Mouse (Mus musculus) embryonic facial prominence, embryonic 13.5 days (tissue): Measurements from ENCODE around the gene Baz1b. TPM values are rescaled to one million over a fixed set of nuclear protein-coding genes. Genes with fewer than 3 reads are reported as not detected.

Experiments
- ATAC-seq: fragments of 200-750 bp; cut with Nextera tagmentation; 2 replicates; pipeline ENCODE4 v1.8.0; 2017; ENCODE audit warnings: low read depth; ENCODE audit not compliant: insufficient number of reproducible peaks, insufficient read depth, low FRiP score, low TSS enrichment
- H3K27ac ChIP-seq: fragments of 300-500 bp; sonication (generic); 2 replicates; pipeline ENCODE4 v1.5.1; 2015; ENCODE audit warnings: moderate library complexity, mild to moderate bottlenecking, inconsistent platforms
- H3K27me3 ChIP-seq: fragments of 300-500 bp; sonication (generic); 2 replicates; pipeline ENCODE4 v1.6.1; 2015; ENCODE audit warnings: mild to moderate bottlenecking, inconsistent platforms
- H3K36me3 ChIP-seq: fragments of 300-500 bp; sonication (generic); 2 replicates; pipeline ENCODE4 v1.6.1; 2015; ENCODE audit warnings: mild to moderate bottlenecking, inconsistent platforms
- H3K4me1 ChIP-seq: fragments of 300-500 bp; sonication (generic); 2 replicates; pipeline ENCODE4 v1.6.1; 2015; ENCODE audit warnings: inconsistent platforms
- H3K4me2 ChIP-seq: fragments of 300-500 bp; sonication (generic); 2 replicates; pipeline ENCODE4 v1.6.1; 2015; ENCODE audit warnings: moderate library complexity, mild to moderate bottlenecking, inconsistent platforms
- H3K4me3 ChIP-seq: fragments of 300-500 bp; sonication (generic); 2 replicates; pipeline ENCODE4 v1.5.1; 2015; ENCODE audit warnings: mild to moderate bottlenecking, inconsistent platforms
- H3K9ac ChIP-seq: fragments of 300-500 bp; sonication (generic); 2 replicates; pipeline ENCODE4 v1.6.1; 2015; ENCODE audit warnings: mild to moderate bottlenecking, inconsistent platforms
- H3K9me3 ChIP-seq: fragments of 300-500 bp; sonication (generic); 2 replicates; pipeline ENCODE4 v1.6.1; 2016; ENCODE audit warnings: inconsistent platforms
- WGBS: fragments of 180-500 bp; shearing (Covaris S2); methylation state at CpG from one replicate; pipeline ENCODE4 v1.1.7; 2015; ENCODE audit warnings: mixed read lengths; 5-methylcytosine and 5-hydroxymethylcytosine counted together
- polyA plus RNA-seq: library from polyadenylated mRNA; unstranded; fragments of >200 nt; fragmentation: Nextera tagmentation; extraction: Ambion mirVana; gene quantifications from 2 replicates; pipeline ENCODE4 v1.2.1, GENCODE M21; 2015

Baz1b gene
- polyA plus RNA-seq, 1 experiment from 2014 or later: 54.7 TPM

DNA sequence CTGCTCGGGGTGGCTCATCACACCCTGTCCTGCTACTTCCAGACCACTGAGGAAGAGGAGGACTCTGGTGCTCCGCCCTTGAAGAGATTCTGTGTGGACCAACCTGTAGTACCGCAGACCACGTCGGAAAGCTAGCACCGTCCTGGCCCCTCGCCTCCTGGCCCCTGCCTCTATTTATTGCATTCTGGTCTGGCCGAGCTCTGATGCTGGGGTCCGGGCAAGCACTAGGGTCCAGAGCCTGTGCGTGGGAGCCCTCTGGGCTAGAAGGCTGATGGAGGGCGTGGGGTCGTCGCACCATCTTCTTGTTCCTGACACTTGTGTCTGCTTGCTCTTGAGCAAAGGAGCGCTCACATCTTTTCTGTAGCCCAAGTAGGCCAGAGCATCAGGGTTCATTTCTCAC lies 6.3 kb upstream of the Baz1b start:
- Histone ChIP-seq H3K27me3 (no peaks in the 10 kb centered on the region), H3K4me2 (no peak overlapping the region), H3K36me3 (peaks cover 65% of the 10 kb centered on the region), H3K9me3 (0 out of 2 replicates have a peak, but pooled peaks cover 5% of the 10 kb centered on the region), H3K9ac (peak overlapping the region; percentile 16; the same call in 1 of the 2 replicates), H3K27ac (no peak overlapping the region), H3K4me1 (no peaks in the 10 kb centered on the region), H3K4me3 (no peak overlapping the region)
- 95% methylated on average over 14 of the region's 14 CpGs for WGBS
- ATAC-seq: no peak

DNA sequence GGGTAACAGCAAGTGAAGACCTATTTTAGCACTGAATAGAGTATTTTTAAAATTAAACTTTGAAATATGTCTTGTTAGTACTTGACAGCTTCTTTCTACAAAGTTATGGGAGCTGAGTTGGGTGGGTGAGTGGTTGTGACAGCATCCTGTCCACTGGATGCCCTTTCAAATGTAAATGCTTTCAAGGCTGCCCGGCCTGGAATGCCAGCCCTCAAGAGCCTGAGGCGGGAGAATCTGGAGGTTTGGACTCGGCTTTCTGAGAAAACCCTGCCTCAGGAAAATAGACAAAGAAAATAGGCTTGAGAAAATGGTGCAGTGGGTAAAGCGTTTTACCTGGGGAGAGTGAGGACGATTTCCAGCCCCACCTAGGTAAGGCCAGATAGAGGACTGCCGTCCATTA lies 5.3 kb upstream of the Baz1b start:
- WGBS: 79% methylated on average over 6 of the region's 6 CpGs
- no peak overlapping the region for H3K9ac ChIP-seq
- H3K27me3 ChIP-seq: no peaks in the 10 kb centered on the region
- no peak for ATAC-seq
- 0 out of 2 replicates have a peak, but pooled peaks cover 5% of the 10 kb centered on the region for H3K9me3 ChIP-seq
- no peaks in the 10 kb centered on the region for H3K4me1 ChIP-seq
- H3K4me3 ChIP-seq: no peak overlapping the region
- peaks cover 61% of the 10 kb centered on the region for H3K36me3 ChIP-seq
- no peak overlapping the region for H3K4me2 ChIP-seq
- H3K27ac ChIP-seq: no peak overlapping the region

DNA sequence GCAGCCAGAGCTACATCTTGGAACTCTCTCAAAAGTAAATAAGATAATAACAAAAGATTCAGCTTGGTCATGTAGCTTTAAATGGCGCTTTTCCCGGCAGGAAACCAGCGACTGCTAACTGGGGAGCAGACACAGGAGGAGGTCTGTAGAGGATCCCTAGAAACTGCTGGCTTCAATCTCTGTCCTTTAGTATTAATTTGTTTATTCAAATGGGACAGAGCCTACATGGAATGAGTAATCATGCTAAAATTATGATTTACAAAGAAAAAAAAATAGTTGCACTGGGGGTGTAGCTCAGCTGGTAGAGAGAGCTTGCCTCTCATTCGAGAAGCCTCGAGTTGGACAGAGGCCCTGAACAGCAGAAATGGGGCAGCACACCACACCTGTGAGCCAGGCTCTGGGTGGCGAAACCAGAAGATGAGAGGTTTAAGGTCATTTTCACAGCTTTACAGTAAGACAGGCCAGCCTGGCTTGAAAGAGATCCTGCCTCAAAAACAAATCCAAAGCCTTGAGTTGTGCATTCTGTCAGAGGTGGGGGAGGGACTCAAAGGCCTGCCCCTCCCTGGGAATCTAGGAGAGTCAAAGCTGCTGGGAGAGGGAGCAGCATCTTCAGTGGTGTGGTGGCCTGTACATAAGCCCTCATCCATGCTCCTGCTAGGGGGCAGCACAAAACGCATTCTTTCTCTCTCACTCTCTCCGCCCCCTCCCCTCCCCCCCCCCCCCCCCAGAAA lies 3.8 kb upstream of the Baz1b start:
- Histone ChIP-seq H3K4me3 (no peak overlapping the region), H3K4me2 (no peak overlapping the region), H3K27ac (no peak overlapping the region; the same call in 1 of the 2 replicates), H3K4me1 (no peaks in the 10 kb centered on the region), H3K36me3 (peaks cover 48% of the 10 kb centered on the region), H3K9ac (no peak overlapping the region), H3K27me3 (no peaks in the 10 kb centered on the region), H3K9me3 (0 out of 2 replicates have a peak, but pooled peaks cover 5% of the 10 kb centered on the region)
- ATAC-seq: no peak
- 60% methylated on average over 8 of the region's 8 CpGs for WGBS

DNA sequence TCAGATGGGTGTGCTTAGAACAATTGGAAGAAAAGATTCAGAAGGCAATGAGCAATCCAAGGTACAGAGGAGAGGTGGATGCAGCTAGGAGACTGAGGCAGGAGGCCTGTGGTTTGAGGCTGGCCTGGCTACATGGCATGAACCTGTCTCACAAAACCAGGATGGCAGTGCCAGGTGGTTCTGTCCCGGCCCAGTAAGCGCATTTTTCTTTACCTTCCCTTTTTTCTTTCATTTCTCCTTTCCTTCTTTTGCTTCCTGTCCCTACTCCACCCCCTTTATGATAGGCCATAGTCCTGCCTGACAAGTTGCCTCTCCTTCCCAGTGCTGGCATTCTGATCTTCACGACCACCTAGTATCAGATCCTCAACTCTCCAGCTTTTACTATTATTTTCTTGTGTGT lies 2.0 kb upstream of the Baz1b start:
- no peak overlapping the region for H3K4me3 ChIP-seq
- peaks cover 40% of the 10 kb centered on the region for H3K36me3 ChIP-seq
- no peaks in the 10 kb centered on the region for H3K27me3 ChIP-seq
- H3K4me2 ChIP-seq: no peak overlapping the region
- WGBS: 92% methylated on average over 3 of the region's 3 CpGs
- H3K9ac ChIP-seq: no peak overlapping the region
- H3K4me1 ChIP-seq: peaks cover 15% of the 10 kb centered on the region
- no peak overlapping the region for H3K27ac ChIP-seq
- H3K9me3 ChIP-seq: 0 out of 2 replicates have a peak, but pooled peaks cover 5% of the 10 kb centered on the region
- ATAC-seq: no peak

DNA sequence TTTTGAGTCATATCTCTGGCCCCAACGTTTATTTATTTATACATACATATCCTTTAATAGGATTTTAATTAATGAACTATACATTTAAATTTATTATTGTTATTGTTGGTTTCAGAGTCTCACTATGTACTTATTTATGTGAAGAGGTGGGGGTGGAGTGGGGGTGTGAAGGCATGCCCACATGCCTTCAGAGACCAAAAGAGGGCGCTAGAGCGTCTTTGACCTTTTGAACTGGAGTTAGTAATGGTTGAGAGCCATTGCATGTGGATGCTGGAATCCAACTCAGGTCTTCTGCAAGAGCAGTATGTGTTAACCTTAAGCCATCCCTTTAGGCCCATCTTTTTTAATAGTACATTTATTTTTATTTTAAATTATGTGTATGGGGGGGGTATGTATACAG lies 1.5 kb upstream of the Baz1b start:
- peaks cover 36% of the 10 kb centered on the region for H3K36me3 ChIP-seq
- peaks cover 19% of the 10 kb centered on the region for H3K4me1 ChIP-seq
- H3K27ac ChIP-seq: peak overlapping the region; percentile 97; the same call in 1 of the 2 replicates
- 0 out of 2 replicates have a peak, but pooled peaks cover 5% of the 10 kb centered on the region for H3K9me3 ChIP-seq
- H3K4me2 ChIP-seq: 0 out of 2 replicates have a peak overlapping the region, but pooled peaks have one; percentile 62
- no peak for ATAC-seq
- H3K27me3 ChIP-seq: no peaks in the 10 kb centered on the region
- no peak overlapping the region for H3K4me3 ChIP-seq
- H3K9ac ChIP-seq: no peak overlapping the region
- 41% methylated on average over 3 of the region's 3 CpGs for WGBS

DNA sequence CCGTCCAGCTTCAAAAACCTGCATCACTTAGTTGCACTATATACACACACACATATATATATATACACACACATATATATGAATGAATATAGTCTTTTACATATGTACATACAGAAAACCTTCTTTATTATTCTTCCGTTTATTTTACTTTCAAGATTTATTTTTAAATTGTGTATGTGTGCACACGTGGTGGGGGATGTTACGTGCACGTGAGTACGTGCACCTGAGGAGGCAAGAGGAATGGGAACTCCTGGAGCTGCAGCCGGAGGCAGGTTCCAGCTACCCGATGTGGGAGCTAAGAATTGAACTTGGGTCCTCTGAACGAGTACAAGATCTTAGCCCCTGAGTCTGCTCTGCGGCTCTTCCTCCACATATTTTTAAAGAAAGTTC lies 838 bp upstream of the Baz1b start:
- Histone ChIP-seq H3K36me3 (peaks cover 32% of the 10 kb centered on the region), H3K27ac (peak overlapping the region; percentile 97), H3K27me3 (no peaks in the 10 kb centered on the region), H3K9me3 (0 out of 2 replicates have a peak, but pooled peaks cover 5% of the 10 kb centered on the region), H3K4me2 (peak overlapping the region; percentile 62), H3K4me3 (peak overlapping the region; percentile 100), H3K4me1 (peaks cover 19% of the 10 kb centered on the region), H3K9ac (peak overlapping the region; percentile 99)
- no peak for ATAC-seq
- 21% methylated on average over 10 of the region's 10 CpGs for WGBS

DNA sequence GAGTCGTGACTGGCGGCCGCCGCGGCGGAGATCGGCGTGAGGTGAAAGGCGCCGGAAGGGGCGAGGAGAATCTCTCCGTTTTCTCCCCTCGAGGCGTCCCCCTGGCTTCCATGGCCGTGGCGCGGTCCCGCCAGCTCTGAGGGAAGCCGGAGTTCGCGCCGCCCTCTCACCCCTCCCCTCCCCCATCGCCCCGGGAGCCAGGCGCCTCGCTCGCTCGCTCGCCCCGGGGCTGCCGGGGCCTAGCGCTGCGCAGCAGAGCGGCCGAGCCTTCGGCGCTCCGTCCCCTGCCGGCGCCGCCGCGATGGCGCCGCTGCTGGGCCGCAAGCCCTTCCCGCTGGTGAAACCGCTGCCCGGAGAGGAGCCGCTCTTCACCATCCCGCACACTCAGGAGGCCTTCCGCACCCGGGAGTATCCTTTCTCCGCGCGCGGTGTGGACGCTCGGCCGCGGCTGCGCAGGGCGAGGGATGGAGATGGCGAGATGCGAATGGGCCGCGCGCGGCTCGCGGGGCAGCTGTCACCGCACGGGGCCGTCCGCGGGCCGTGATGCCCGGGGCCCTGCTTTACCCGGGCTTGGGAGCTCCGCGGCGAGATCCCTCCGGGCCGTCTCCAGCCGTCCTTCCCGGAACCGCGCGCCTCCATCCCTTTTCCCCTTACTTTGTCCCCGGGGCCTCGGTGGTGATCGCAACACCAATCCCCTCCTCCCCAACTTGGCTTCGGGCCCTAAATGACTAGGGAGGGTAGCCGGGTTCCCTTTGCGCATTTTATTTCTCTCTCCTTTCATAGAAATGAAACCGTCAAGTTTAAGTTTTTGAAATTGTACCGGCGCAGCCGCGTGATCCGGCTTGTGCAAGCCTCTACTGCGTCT lies 517 bp downstream of the Baz1b start:
- H3K4me3 ChIP-seq: peak overlapping the region; percentile 100
- H3K36me3 ChIP-seq: peaks cover 24% of the 10 kb centered on the region
- H3K4me2 ChIP-seq: peak overlapping the region; percentile 62
- peak overlapping the region; percentile 99 for H3K9ac ChIP-seq
- peak; percentile 48 for ATAC-seq
- 0 out of 2 replicates have a peak, but pooled peaks cover 5% of the 10 kb centered on the region for H3K9me3 ChIP-seq
- peak overlapping the region; percentile 97 for H3K27ac ChIP-seq
- H3K4me1 ChIP-seq: peaks cover 24% of the 10 kb centered on the region
- no peaks in the 10 kb centered on the region for H3K27me3 ChIP-seq
- under 1% methylated on average over 95 of the region's 102 CpGs for WGBS

DNA sequence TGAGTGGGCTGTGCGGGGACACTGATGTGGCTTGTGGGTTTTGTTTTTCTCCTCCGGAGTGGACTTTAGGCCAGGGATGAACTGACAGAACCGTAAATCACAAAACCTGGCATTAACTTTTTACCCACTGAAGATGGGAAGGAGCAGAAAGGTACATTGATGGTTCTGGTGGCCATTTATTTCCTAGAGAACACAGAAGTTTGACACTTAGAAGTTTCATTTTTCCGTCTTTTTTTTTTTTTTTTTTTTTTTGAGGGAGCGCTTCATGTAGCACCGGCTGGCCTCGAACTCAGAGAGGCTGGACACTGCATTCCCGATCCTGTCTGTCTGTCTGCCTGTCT lies 1.1 kb downstream of the Baz1b start:
- peak overlapping the region; percentile 100 for H3K4me3 ChIP-seq
- H3K4me1 ChIP-seq: peaks cover 27% of the 10 kb centered on the region
- H3K9me3 ChIP-seq: 0 out of 2 replicates have a peak, but pooled peaks cover 5% of the 10 kb centered on the region
- ATAC-seq: no peak
- under 1% methylated on average over 8 of the region's 8 CpGs for WGBS
- H3K36me3 ChIP-seq: peaks cover 21% of the 10 kb centered on the region
- no peaks in the 10 kb centered on the region for H3K27me3 ChIP-seq
- peak overlapping the region; percentile 97 for H3K27ac ChIP-seq
- peak overlapping the region; percentile 62 for H3K4me2 ChIP-seq
- H3K9ac ChIP-seq: peak overlapping the region; percentile 99

DNA sequence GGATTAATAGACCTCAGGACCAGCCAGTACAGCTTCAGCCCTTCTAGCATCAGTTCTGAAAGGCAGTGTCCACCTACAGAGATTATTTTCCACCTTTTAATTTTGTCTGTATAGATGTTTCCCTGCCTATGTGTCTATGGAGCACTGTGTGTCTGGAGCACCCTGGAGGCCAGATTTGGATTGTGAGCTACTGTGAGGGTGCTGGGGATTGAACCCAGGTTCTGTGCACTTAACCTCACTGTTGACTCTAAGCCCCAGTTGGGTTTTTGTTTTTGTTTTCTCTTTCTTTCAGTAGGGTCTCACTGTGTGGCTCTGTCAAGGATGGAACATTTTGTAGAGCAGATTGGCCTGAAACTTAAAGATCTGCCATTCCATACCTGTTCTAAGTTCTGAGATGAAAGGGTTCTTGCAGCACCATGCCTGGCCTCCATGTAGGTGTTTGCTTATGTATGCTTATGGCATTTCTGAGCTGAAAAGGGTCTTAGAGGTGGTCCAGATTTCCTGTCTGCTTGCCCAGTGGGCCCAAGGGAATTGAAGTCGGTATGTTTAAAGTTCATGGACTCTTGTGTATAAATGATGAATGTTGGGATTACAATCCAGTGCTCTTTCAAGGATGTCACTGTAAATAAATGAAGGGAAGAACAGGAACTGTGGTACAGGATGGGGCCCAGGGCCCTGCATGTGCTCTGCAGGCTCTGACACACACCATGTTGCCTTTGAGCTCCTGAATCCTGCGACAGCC lies 2.4 kb downstream of the Baz1b start:
- 50% methylated on average over 2 of the region's 2 CpGs for whole genome bisulfite sequencing
- Histone ChIP-seq H3K27me3 (no peaks in the 10 kb centered on the region), H3K9me3 (0 out of 2 replicates have a peak, but pooled peaks cover 5% of the 10 kb centered on the region), H3K9ac (peak overlapping the region; percentile 99), H3K4me2 (peak overlapping the region; percentile 62), H3K27ac (no peak overlapping the region), H3K4me1 (peaks cover 30% of the 10 kb centered on the region), H3K4me3 (peak overlapping the region; percentile 100), H3K36me3 (peaks cover 19% of the 10 kb centered on the region)
- no peak for ATAC-seq

DNA sequence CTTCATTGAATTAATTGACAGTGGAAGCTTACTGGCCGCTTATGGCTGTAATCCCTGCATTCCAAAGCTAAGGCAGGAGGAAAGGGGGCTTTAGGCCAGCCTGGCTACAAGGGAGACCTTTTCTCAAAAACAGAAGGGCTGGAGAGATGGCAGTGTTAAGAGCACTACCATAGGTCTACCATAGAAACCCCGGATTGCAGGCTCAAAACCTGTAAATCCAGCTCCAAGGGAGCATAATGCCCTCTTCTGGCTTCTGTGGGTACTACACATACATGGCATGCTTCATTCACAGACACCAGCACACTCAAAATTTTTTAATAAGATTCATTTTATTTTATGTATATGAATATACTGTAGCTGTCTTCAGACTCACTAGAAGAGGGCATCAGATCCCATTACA lies 4.6 kb downstream of the Baz1b start:
- no peak overlapping the region for H3K27ac ChIP-seq
- no peak overlapping the region for H3K4me3 ChIP-seq
- H3K4me2 ChIP-seq: no peak overlapping the region
- H3K9me3 ChIP-seq: no peaks in the 10 kb centered on the region
- ATAC-seq: no peak
- no peak overlapping the region for H3K9ac ChIP-seq
- H3K36me3 ChIP-seq: peaks cover 28% of the 10 kb centered on the region
- no peaks in the 10 kb centered on the region for H3K27me3 ChIP-seq
- WGBS: 24% methylated on average over 2 of the region's 2 CpGs
- H3K4me1 ChIP-seq: peaks cover 30% of the 10 kb centered on the region

DNA sequence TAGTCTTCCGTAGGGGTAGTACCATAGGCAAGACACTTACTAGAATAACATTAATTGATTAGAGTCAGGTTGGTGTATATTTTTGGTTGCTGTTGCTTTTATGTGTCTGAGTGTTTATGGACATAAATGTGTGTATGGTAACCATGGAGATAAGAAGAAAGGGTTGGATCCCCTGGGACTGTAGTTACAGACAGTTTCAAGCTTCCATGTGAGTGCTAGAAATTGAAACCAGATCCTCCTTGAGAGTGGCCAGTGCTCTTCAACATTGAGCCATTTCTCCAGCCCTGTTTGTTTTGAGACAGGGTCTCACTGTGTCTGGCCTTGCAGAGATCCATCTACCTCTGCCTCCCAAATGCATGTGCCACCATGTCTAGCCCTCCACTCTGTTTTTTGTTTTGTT lies 5.4 kb downstream of the Baz1b start:
- Histone ChIP-seq H3K4me2 (no peak overlapping the region), H3K36me3 (peaks cover 33% of the 10 kb centered on the region), H3K9me3 (no peaks in the 10 kb centered on the region), H3K9ac (0 out of 2 replicates have a peak overlapping the region, but pooled peaks have one; percentile 6), H3K4me1 (peaks cover 30% of the 10 kb centered on the region), H3K27ac (no peak overlapping the region), H3K27me3 (no peaks in the 10 kb centered on the region), H3K4me3 (no peak overlapping the region)
- WGBS: 70% methylated on average over 1 of the region's 1 CpGs
- ATAC-seq: no peak
